Mouse (Mus musculus): ENCODE data around the gene Srgap3.

Gene Srgap3

GRCm38 (mm10) chr6:112912552-112912951 lies 34.5 kb downstream of the Srgap3 start:
- in situ Hi-C loops (cut with MseI, MboI): no loop called here

- in situ Hi-C loops (cut with MseI, MboI): no loop called here
These were observed 37.4 kb downstream of the Srgap3 start for GRCm38 (mm10) chr6:112909711-112910110.

GRCm38 (mm10) chr6:112907887-112908584 lies 39.0 kb downstream of the Srgap3 start:
- in situ Hi-C loops (cut with MseI, MboI): no loop called here

- in situ Hi-C loops (cut with MseI, MboI): no loop called here
These were observed 43.3 kb downstream of the Srgap3 start for GRCm38 (mm10) chr6:112903796-112904195.

GRCm38 (mm10) chr6:112903226-112903625 lies 43.8 kb downstream of the Srgap3 start:
- in situ Hi-C loops (cut with MseI, MboI): no loop called here

- in situ Hi-C loops (cut with MseI, MboI): no loop called here
These were observed 44.3 kb downstream of the Srgap3 start for GRCm38 (mm10) chr6:112902791-112903190.

GRCm38 (mm10) chr6:112900306-112900705 lies 46.8 kb downstream of the Srgap3 start:
- in situ Hi-C loops (cut with MseI, MboI): no loop called here

- in situ Hi-C loops (cut with MseI, MboI): no loop called here
These were observed 47.4 kb downstream of the Srgap3 start for GRCm38 (mm10) chr6:112899711-112900110.

GRCm38 (mm10) chr6:112899276-112899675 lies 47.8 kb downstream of the Srgap3 start:
- in situ Hi-C loops (cut with MseI, MboI): no loop called here

- in situ Hi-C loops (cut with MseI, MboI): no loop called here
These were observed 48.6 kb downstream of the Srgap3 start for GRCm38 (mm10) chr6:112898435-112898834.

GRCm38 (mm10) chr6:112896372-112896771 lies 50.7 kb downstream of the Srgap3 start:
- in situ Hi-C loops (cut with MseI, MboI): no loop called here

- in situ Hi-C loops (cut with MseI, MboI): no loop called here
These were observed 56.7 kb downstream of the Srgap3 start for GRCm38 (mm10) chr6:112890331-112890751.

- in situ Hi-C loops (cut with MseI, MboI): no loop called here
These were observed 63.4 kb downstream of the Srgap3 start for GRCm38 (mm10) chr6:112883588-112884135.

- in situ Hi-C loops (cut with MseI, MboI): no loop called here
These were observed 67.0 kb downstream of the Srgap3 start for GRCm38 (mm10) chr6:112880048-112880534.

GRCm38 (mm10) chr6:112879154-112879553 lies 67.9 kb downstream of the Srgap3 start:
- in situ Hi-C loops (cut with MseI, MboI): no loop called here

- in situ Hi-C loops (cut with MseI, MboI): no loop called here
These were observed 73.8 kb downstream of the Srgap3 start for GRCm38 (mm10) chr6:112873089-112873835.

GRCm38 (mm10) chr6:112871241-112871780 lies 75.8 kb downstream of the Srgap3 start:
- in situ Hi-C loops (cut with MseI, MboI): no loop called here

GRCm38 (mm10) chr6:112868197-112868957 lies 78.7 kb downstream of the Srgap3 start:
- in situ Hi-C loops (cut with MseI, MboI): no loop called here

GRCm38 (mm10) chr6:112866096-112866495 lies 81.0 kb downstream of the Srgap3 start:
- in situ Hi-C loops (cut with MseI, MboI): no loop called here

- in situ Hi-C loops (cut with MseI, MboI): no loop called here
These were observed 82.0 kb downstream of the Srgap3 start for GRCm38 (mm10) chr6:112865021-112865531.

- in situ Hi-C loops (cut with MseI, MboI): no loop called here
These were observed 84.6 kb downstream of the Srgap3 start for GRCm38 (mm10) chr6:112862465-112862864.

All from mouse trophoblast stem cell (cell line).